Mouse (Mus musculus) kidney, embryonic 15.5 days (tissue): Measurements from ENCODE around the gene Wfdc1. TPM values are rescaled to one million over a fixed set of nuclear protein-coding genes. Genes with fewer than 3 reads are reported as not detected.

ENCODE experiments used
- ATAC-seq: fragments of 200-750 bp; cut with Nextera tagmentation; replicated peaks from 2 replicates; pipeline ENCODE4 v1.8.0; 2017; ENCODE audit warnings: moderate TSS enrichment; ENCODE audit not compliant: low FRiP score
- H3K27ac ChIP-seq: fragments of 300-500 bp; sonication (generic); 2 replicates; pipeline ENCODE4 v1.5.1; 2015; ENCODE audit warnings: mild to moderate bottlenecking, inconsistent platforms
- H3K27me3 ChIP-seq: fragments of 300-500 bp; sonication (generic); 2 replicates; pipeline ENCODE4 v1.6.1; 2015; ENCODE audit warnings: inconsistent platforms
- H3K36me3 ChIP-seq: fragments of 300-500 bp; sonication (generic); 2 replicates; pipeline ENCODE4 v1.6.1; 2015; ENCODE audit warnings: inconsistent platforms
- H3K4me1 ChIP-seq: fragments of 300-500 bp; sonication (generic); 2 replicates; pipeline ENCODE4 v1.6.1; 2015; ENCODE audit warnings: inconsistent platforms
- H3K4me2 ChIP-seq: fragments of 300-500 bp; sonication (generic); 2 replicates; pipeline ENCODE4 v1.6.1; 2015; ENCODE audit warnings: moderate library complexity, mild to moderate bottlenecking, inconsistent platforms
- H3K4me3 ChIP-seq: fragments of 300-500 bp; sonication (generic); replicated peaks from 2 replicates; pipeline ENCODE4 v1.5.1; 2015; ENCODE audit warnings: mild to moderate bottlenecking, inconsistent platforms
- H3K9ac ChIP-seq: fragments of 300-500 bp; sonication (generic); 2 replicates; pipeline ENCODE4 v1.6.1; 2015; ENCODE audit warnings: mild to moderate bottlenecking, inconsistent platforms
- H3K9me3 ChIP-seq: fragments of 300-500 bp; sonication (generic); replicated peaks from 2 replicates; pipeline ENCODE4 v1.6.1; 2016; ENCODE audit warnings: inconsistent platforms
- WGBS: fragments of 180-500 bp; shearing (Covaris S2); methylation state at CpG from one replicate; pipeline ENCODE4 v1.1.7; 2015; ENCODE audit warnings: mixed read lengths; 5-methylcytosine and 5-hydroxymethylcytosine counted together
- polyA plus RNA-seq: library from polyadenylated mRNA; unstranded; fragments of >200 nt; fragmentation: Nextera tagmentation; extraction: Ambion mirVana; gene quantifications from 2 replicates; pipeline ENCODE4 v1.2.1, GENCODE M21; 2015

Gene Wfdc1
- polyA plus RNA-seq, 1 experiment from 2014 or later: 3.0 TPM

- H3K4me1 ChIP-seq: peaks cover 19% of the 10 kb centered on the region; the same call in 1 of the 2 replicates
- 38% methylated on average over 10 of the region's 10 CpGs for WGBS
- H3K4me3 ChIP-seq: no peak overlapping the region
- no peaks in the 10 kb centered on the region for H3K36me3 ChIP-seq
- no peak overlapping the region for H3K9ac ChIP-seq
- ATAC-seq: 0 out of 2 replicates have a peak, but pooled peaks have one; percentile 47
- no peaks in the 10 kb centered on the region for H3K9me3 ChIP-seq
- H3K4me2 ChIP-seq: no peak overlapping the region
- no peak overlapping the region for H3K27ac ChIP-seq
- peaks cover 16% of the 10 kb centered on the region for H3K27me3 ChIP-seq
Measured at GRCm38 (mm10) chr8:119627613-119628359, 38.4 kb upstream of the Wfdc1 start.

DNA sequence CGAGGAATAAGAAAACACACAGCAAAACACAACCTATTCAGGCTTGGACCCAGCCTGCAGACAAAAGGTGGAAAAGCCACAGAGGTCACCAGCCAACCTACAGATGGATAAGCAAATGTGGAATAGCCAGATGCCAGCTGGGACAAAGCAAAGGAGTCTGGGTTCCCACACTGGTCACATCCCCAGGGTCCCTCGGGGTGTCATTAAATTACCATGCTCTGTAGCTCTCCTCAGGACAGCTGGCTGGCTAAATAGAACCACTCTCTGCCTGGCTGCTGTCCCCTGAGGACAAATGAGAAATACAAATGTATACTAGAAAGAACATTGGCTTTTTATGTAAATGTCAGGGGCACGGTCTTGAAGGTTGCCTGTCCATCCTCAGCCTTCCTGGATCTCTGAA lies 35.3 kb upstream of the Wfdc1 start:
- H3K27me3 ChIP-seq: peaks cover 40% of the 10 kb centered on the region
- no peak overlapping the region for H3K4me2 ChIP-seq
- H3K9ac ChIP-seq: no peak overlapping the region
- no peak for ATAC-seq
- 31% methylated on average over 3 of the region's 3 CpGs for WGBS
- H3K9me3 ChIP-seq: no peaks in the 10 kb centered on the region
- H3K4me3 ChIP-seq: no peak overlapping the region
- no peaks in the 10 kb centered on the region for H3K36me3 ChIP-seq
- H3K27ac ChIP-seq: no peak overlapping the region
- H3K4me1 ChIP-seq: peaks cover 44% of the 10 kb centered on the region

- 83% methylated on average over 9 of the region's 9 CpGs for WGBS
- H3K4me1 ChIP-seq: peaks cover 45% of the 10 kb centered on the region
- no peak overlapping the region for H3K4me3 ChIP-seq
- H3K27me3 ChIP-seq: peaks cover 48% of the 10 kb centered on the region
- H3K9ac ChIP-seq: no peak overlapping the region
- H3K36me3 ChIP-seq: no peaks in the 10 kb centered on the region
- H3K27ac ChIP-seq: no peak overlapping the region
- no peak overlapping the region for H3K4me2 ChIP-seq
- no peak for ATAC-seq
- H3K9me3 ChIP-seq: no peaks in the 10 kb centered on the region
Measured at GRCm38 (mm10) chr8:119632246-119632645, 33.9 kb upstream of the Wfdc1 start.

DNA sequence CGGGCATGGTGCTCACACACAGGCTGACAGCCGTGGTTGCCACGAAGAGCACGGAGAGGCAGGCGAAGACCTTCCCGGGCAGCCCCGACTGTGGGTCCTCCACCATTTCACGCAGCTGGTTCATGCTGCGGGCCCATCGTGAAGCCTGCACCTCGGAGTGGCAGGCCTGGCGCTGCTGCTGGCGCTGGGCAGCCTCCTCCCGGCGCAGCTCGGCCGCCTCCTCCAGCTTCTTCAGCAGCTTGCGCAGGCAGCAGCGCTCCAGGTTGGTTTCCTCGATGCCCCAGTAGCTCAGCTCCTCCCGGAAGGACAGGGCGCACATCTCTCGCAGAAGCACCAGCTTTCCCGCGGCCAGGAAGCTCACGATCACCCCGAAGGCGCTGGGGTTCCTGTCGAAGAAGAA lies 33.3 kb upstream of the Wfdc1 start:
- peaks cover 51% of the 10 kb centered on the region for H3K27me3 ChIP-seq
- no peak overlapping the region for H3K4me2 ChIP-seq
- H3K27ac ChIP-seq: no peak overlapping the region
- WGBS: 50% methylated on average over 29 of the region's 29 CpGs
- H3K36me3 ChIP-seq: no peaks in the 10 kb centered on the region
- H3K9ac ChIP-seq: no peak overlapping the region
- no peaks in the 10 kb centered on the region for H3K9me3 ChIP-seq
- no peak overlapping the region for H3K4me3 ChIP-seq
- peaks cover 39% of the 10 kb centered on the region for H3K4me1 ChIP-seq
- no peak for ATAC-seq

- no peaks in the 10 kb centered on the region for H3K36me3 ChIP-seq
- no peak overlapping the region for H3K4me3 ChIP-seq
- ATAC-seq: 0 out of 2 replicates have a peak, but pooled peaks have one; percentile 37
- peaks cover 37% of the 10 kb centered on the region for H3K4me1 ChIP-seq
- 17% methylated on average over 14 of the region's 14 CpGs for WGBS
- no peaks in the 10 kb centered on the region for H3K9me3 ChIP-seq
- H3K27me3 ChIP-seq: peaks cover 51% of the 10 kb centered on the region
- H3K4me2 ChIP-seq: peak overlapping the region; percentile 24
- peak overlapping the region; percentile 8; the same call in 1 of the 2 replicates for H3K9ac ChIP-seq
- no peak overlapping the region for H3K27ac ChIP-seq
Measured at GRCm38 (mm10) chr8:119634616-119635336, 31.4 kb upstream of the Wfdc1 start.

DNA sequence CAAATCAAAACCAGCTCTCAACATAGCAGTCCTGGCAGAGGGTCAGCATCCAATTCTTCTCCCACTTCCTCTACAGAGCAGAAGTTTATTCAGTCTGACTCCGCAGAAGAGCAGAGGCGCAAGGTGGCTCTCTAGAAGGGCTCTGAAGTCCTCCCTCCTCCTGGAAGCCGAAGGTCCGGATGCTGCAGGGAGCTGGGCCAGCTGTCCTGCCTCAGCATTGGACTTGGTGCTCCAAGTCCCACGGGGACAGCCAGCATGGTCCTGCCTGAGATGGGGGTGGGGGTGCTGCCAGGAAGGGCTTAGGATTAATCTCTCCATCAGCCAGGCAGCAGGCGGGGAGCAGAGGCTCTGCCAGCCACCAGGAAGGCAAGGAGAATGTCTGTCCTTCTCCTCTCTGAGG lies 30.8 kb upstream of the Wfdc1 start, which contains the start of gene Kcng4:
Kcng4 (minus strand) TSS at position 303 of the 400 bp plus-strand sequence.
- WGBS: 22% methylated on average over 6 of the region's 6 CpGs
- ATAC-seq: no peak
- H3K4me2 ChIP-seq: peak within 1 kb of the TSS; percentile 24
- no peak within 1 kb of the TSS for H3K4me3 ChIP-seq
- no peaks in the 10 kb centered on the region for H3K9me3 ChIP-seq
- no peak within 1 kb of the TSS for H3K27ac ChIP-seq
- peak within 1 kb of the TSS; percentile 8; the same call in 1 of the 2 replicates for H3K9ac ChIP-seq
- no peaks in the 10 kb centered on the region for H3K36me3 ChIP-seq
- H3K4me1 ChIP-seq: peaks cover 40% of the 10 kb centered on the region
- H3K27me3 ChIP-seq: peaks cover 51% of the 10 kb centered on the region

GRCm38 (mm10) chr8:119635958-119636357 lies 30.2 kb upstream of the Wfdc1 start:
- Histone ChIP-seq H3K4me3 (no peak overlapping the region), H3K36me3 (no peaks in the 10 kb centered on the region), H3K9ac (no peak overlapping the region), H3K9me3 (no peaks in the 10 kb centered on the region), H3K4me2 (no peak overlapping the region), H3K4me1 (peaks cover 34% of the 10 kb centered on the region), H3K27me3 (peaks cover 51% of the 10 kb centered on the region), H3K27ac (no peak overlapping the region)
- WGBS: 71% methylated on average over 2 of the region's 2 CpGs
- ATAC-seq: no peak

DNA sequence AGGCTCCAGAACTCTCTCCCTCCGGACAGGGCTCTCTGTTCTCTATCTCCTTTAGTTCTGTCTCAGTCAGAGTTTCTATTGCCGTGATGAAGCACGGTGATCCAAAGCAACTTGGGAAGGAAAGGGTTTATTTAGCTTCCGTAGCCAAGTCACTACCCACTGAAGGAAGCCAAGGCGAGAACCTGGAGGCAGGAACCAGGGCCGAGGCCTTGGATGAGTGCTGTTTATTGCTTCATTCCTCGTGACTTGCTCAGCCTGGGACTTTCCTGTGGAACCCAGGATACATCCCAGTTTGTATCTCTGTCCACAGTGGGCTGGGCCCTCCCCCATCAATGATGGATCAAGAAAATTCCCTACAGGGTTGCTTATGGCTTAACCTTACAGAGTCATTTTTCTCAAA lies 29.4 kb upstream of the Wfdc1 start:
- peaks cover 45% of the 10 kb centered on the region for H3K27me3 ChIP-seq
- peaks cover 31% of the 10 kb centered on the region for H3K4me1 ChIP-seq
- H3K9ac ChIP-seq: no peak overlapping the region
- no peaks in the 10 kb centered on the region for H3K9me3 ChIP-seq
- ATAC-seq: no peak
- no peak overlapping the region for H3K27ac ChIP-seq
- no peak overlapping the region for H3K4me2 ChIP-seq
- H3K4me3 ChIP-seq: no peak overlapping the region
- 53% methylated on average over 7 of the region's 7 CpGs for WGBS
- H3K36me3 ChIP-seq: no peaks in the 10 kb centered on the region

DNA sequence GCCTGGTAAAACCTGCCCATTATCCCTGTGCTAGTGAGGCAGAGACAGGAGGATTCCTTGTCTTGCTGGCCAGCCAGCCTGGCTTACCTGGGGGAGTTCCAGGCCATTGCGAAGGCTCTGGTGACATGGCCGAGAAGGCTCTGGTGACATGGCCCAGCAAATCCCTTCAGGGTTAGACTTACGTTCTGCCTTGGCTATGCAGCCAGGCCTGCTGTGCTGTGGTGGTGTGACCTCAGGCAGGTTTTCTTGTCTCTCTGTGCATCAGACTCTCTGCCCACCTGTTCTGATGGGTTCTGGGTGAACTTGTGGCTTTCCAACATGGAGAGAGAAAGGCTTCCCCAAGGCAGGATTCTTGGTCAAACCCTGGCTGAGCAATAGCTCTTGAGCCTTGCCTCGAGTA lies 28.8 kb upstream of the Wfdc1 start:
- 88% methylated on average over 4 of the region's 4 CpGs for WGBS
- Histone ChIP-seq H3K4me1 (peaks cover 31% of the 10 kb centered on the region), H3K4me3 (no peak overlapping the region), H3K4me2 (no peak overlapping the region), H3K27me3 (peaks cover 39% of the 10 kb centered on the region), H3K9ac (no peak overlapping the region), H3K36me3 (no peaks in the 10 kb centered on the region), H3K27ac (no peak overlapping the region), H3K9me3 (no peaks in the 10 kb centered on the region)
- no peak for ATAC-seq

- no peak for ATAC-seq
- 88% methylated on average over 6 of the region's 6 CpGs for WGBS
- H3K4me1 ChIP-seq: peaks cover 24% of the 10 kb centered on the region
- H3K4me3 ChIP-seq: no peak overlapping the region
- H3K27ac ChIP-seq: no peak overlapping the region
- no peak overlapping the region for H3K4me2 ChIP-seq
- no peaks in the 10 kb centered on the region for H3K36me3 ChIP-seq
- no peaks in the 10 kb centered on the region for H3K9me3 ChIP-seq
- H3K27me3 ChIP-seq: peaks cover 30% of the 10 kb centered on the region
- no peak overlapping the region for H3K9ac ChIP-seq
Measured at GRCm38 (mm10) chr8:119638261-119638660, 27.9 kb upstream of the Wfdc1 start.

- H3K9ac ChIP-seq: no peak overlapping the region
- H3K27me3 ChIP-seq: peaks cover 22% of the 10 kb centered on the region
- H3K9me3 ChIP-seq: no peaks in the 10 kb centered on the region
- no peak overlapping the region for H3K27ac ChIP-seq
- WGBS: 19% methylated on average over 7 of the region's 7 CpGs
- H3K4me1 ChIP-seq: peaks cover 19% of the 10 kb centered on the region
- no peak overlapping the region for H3K4me3 ChIP-seq
- H3K4me2 ChIP-seq: no peak overlapping the region
- ATAC-seq: no peak
- no peaks in the 10 kb centered on the region for H3K36me3 ChIP-seq
Measured at GRCm38 (mm10) chr8:119639798-119640197, 26.4 kb upstream of the Wfdc1 start.

- Histone ChIP-seq H3K27ac (no peak overlapping the region), H3K9me3 (no peaks in the 10 kb centered on the region), H3K4me2 (no peak overlapping the region), H3K4me1 (peaks cover 12% of the 10 kb centered on the region), H3K9ac (no peak overlapping the region), H3K4me3 (no peak overlapping the region), H3K36me3 (no peaks in the 10 kb centered on the region), H3K27me3 (peaks cover 19% of the 10 kb centered on the region; the same call in 1 of the 2 replicates)
- ATAC-seq: no peak
- WGBS: 73% methylated on average over 5 of the region's 5 CpGs
Measured at GRCm38 (mm10) chr8:119641058-119641457, 25.1 kb upstream of the Wfdc1 start.
